Mouse (Mus musculus) frontal cortex, postnatal 25 days (tissue): ENCODE data around the gene Fgf11.

Experiments used
- DNase-seq, 2 experiments: peaks; one replicate each; pipeline ENCODE4 v3.0.0; 2022; ENCODE audit warnings: low spot score in 2 of 2

Gene Fgf11

GRCm38 (mm10) chr11:69784793-69785272 is 16.8 kb downstream of the Fgf11 start:
- DNase-seq = no peak

- no peak for DNase-seq
These were observed 19.8 kb downstream of the Fgf11 start for GRCm38 (mm10) chr11:69781828-69782227.

- no peak for DNase-seq
These were observed 22.7 kb downstream of the Fgf11 start for GRCm38 (mm10) chr11:69778985-69779384.

- no peak for DNase-seq
These were observed 23.2 kb downstream of the Fgf11 start for GRCm38 (mm10) chr11:69778258-69778982.

- DNase-seq = no peak
These were observed 24.0 kb downstream of the Fgf11 start for GRCm38 (mm10) chr11:69777504-69778257.

- DNase-seq = no peak
These were observed 25.2 kb downstream of the Fgf11 start for GRCm38 (mm10) chr11:69776488-69776887.

- no peak for DNase-seq
These were observed 25.9 kb downstream of the Fgf11 start for GRCm38 (mm10) chr11:69775716-69776115.

- DNase-seq = no peak
These were observed 26.7 kb downstream of the Fgf11 start for GRCm38 (mm10) chr11:69774961-69775360.

GRCm38 (mm10) chr11:69767625-69767909 is 34.1 kb downstream of the Fgf11 start:
- no peak for DNase-seq

GRCm38 (mm10) chr11:69766872-69767624 is 34.6 kb downstream of the Fgf11 start:
- no peak for DNase-seq

GRCm38 (mm10) chr11:69766126-69766609 is 35.5 kb downstream of the Fgf11 start:
- peak; percentile 53 to 71 for DNase-seq

GRCm38 (mm10) chr11:69765221-69766125 is 36.2 kb downstream of the Fgf11 start, which contains the start of gene Zbtb4:
TSS of gene Zbtb4 (plus strand) at chr11:69765912.
- DNase-seq = no peak

GRCm38 (mm10) chr11:69763551-69763950 is 38.1 kb downstream of the Fgf11 start:
- DNase-seq = no peak

- no peak for DNase-seq
These were observed 39.8 kb downstream of the Fgf11 start, which contains the start of gene Slc35g3 for GRCm38 (mm10) chr11:69761868-69762267. TSS of gene Slc35g3 (minus strand) at chr11:69761968.

GRCm38 (mm10) chr11:69760901-69761200 is 40.8 kb downstream of the Fgf11 start:
- DNase-seq = no peak

GRCm38 (mm10) chr11:69760160-69760900 is 41.3 kb downstream of the Fgf11 start:
- no peak for DNase-seq

GRCm38 (mm10) chr11:69758971-69759721 is 42.5 kb downstream of the Fgf11 start:
- peak; percentile 73 to 74 for DNase-seq

- DNase-seq = peak; percentile 95 to 97
These were observed 43.1 kb downstream of the Fgf11 start, which contains the start of gene Polr2a for GRCm38 (mm10) chr11:69758478-69758970. TSS of gene Polr2a (minus strand) at chr11:69758637.

GRCm38 (mm10) chr11:69758090-69758456 is 43.6 kb downstream of the Fgf11 start:
- peak; percentile 91 to 96 for DNase-seq
